Mouse (Mus musculus): Measurements from ENCODE around the gene Prlr.

DNA sequence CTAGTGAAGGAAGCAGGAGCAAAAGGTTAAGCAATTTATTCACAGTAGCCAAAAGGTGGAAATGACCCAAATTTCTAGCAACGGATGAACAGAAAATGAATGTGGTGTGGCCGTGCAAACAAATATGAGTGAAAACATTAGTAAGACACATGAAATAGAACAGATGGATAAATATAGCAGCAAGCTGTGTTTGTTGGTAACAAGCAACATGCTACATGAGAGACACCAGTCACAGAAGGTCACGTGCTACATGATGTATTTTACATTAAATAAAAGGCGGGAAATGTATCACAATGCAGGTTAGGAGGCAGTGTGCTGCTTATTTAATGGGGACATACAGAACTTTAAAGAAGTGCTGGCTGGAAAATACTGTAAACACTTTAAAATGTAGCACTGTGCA lies 28.8 kb upstream of the Prlr start:
- TF ChIP-seq CTCF (IDR thresholded peaks at IDR 0.05; ENCODE audit: low read depth) (no peak), EP300 (IDR thresholded peaks at IDR 0.05; ENCODE audit: low read depth) (no peak)

All from liver, postnatal 0 days (tissue).